Mouse (Mus musculus) neural tube, embryonic 11.5 days (tissue): Measurements from ENCODE around the gene Ggcx. TPM values are rescaled to one million over a fixed set of nuclear protein-coding genes. Genes with fewer than 3 reads are reported as not detected.

Experiments used
- ATAC-seq: fragments of 200-750 bp; cut with Nextera tagmentation; 2 replicates; pipeline ENCODE4 v1.8.0; 2017; ENCODE audit warnings: moderate number of reproducible peaks, mild to moderate bottlenecking, moderate TSS enrichment, moderate library complexity; ENCODE audit not compliant: insufficient read depth, low FRiP score, low TSS enrichment
- DNase-seq: peaks from one replicate; pipeline ENCODE4 v3.0.0-alpha.2; 2015; ENCODE audit warnings: low spot score
- H3K27ac ChIP-seq: fragments of 300-500 bp; sonication (generic); 2 replicates; pipeline ENCODE4 v1.5.1; 2014; ENCODE audit warnings: low read depth, mild to moderate bottlenecking, low read length
- H3K27me3 ChIP-seq: fragments of 300-500 bp; sonication (generic); 2 replicates; pipeline ENCODE4 v1.6.1; 2014; ENCODE audit warnings: mild to moderate bottlenecking, low read length, mixed read lengths; ENCODE audit not compliant: control insufficient read depth, insufficient read depth
- H3K36me3 ChIP-seq: fragments of 300-500 bp; sonication (generic); 2 replicates; pipeline ENCODE4 v1.6.1; 2014; ENCODE audit warnings: mild to moderate bottlenecking, low read length, moderate library complexity, mixed read lengths; ENCODE audit not compliant: control insufficient read depth, insufficient read depth
- H3K4me1 ChIP-seq: fragments of 300-500 bp; sonication (generic); 2 replicates; pipeline ENCODE4 v1.6.1; 2014; ENCODE audit warnings: low read length, mixed read lengths; ENCODE audit not compliant: control insufficient read depth, insufficient read depth
- H3K4me2 ChIP-seq: fragments of 300-500 bp; sonication (generic); 2 replicates; pipeline ENCODE4 v1.6.1; 2014; ENCODE audit warnings: low read depth, mild to moderate bottlenecking, moderate library complexity
- H3K4me3 ChIP-seq: fragments of 300-500 bp; sonication (generic); 2 replicates; pipeline ENCODE4 v1.5.1; 2014; ENCODE audit warnings: low read depth, low read length
- H3K9ac ChIP-seq: fragments of 300-500 bp; sonication (generic); 2 replicates; pipeline ENCODE4 v1.6.1; 2014; ENCODE audit warnings: mild to moderate bottlenecking, low read length
- H3K9me3 ChIP-seq: fragments of 300-500 bp; sonication (generic); 2 replicates; pipeline ENCODE4 v1.6.1; 2016; ENCODE audit warnings: low read length; ENCODE audit not compliant: control insufficient read depth
- WGBS: fragments of 180-500 bp; shearing (Covaris S2); extraction: QIAGEN DNeasy Blood & Tissue Kit; methylation state at CpG from one replicate; pipeline ENCODE4 v1.1.7; 2014; 5-methylcytosine and 5-hydroxymethylcytosine counted together
- polyA plus RNA-seq: library from polyadenylated mRNA; unstranded; fragments of >200 nt; fragmentation: Nextera tagmentation; extraction: Ambion mirVana; gene quantifications from 2 replicates; pipeline ENCODE4 v1.2.1, GENCODE M21; 2014

Gene Ggcx
- polyA plus RNA-seq, 1 experiment from 2014 or later, result 11.2 TPM

DNA sequence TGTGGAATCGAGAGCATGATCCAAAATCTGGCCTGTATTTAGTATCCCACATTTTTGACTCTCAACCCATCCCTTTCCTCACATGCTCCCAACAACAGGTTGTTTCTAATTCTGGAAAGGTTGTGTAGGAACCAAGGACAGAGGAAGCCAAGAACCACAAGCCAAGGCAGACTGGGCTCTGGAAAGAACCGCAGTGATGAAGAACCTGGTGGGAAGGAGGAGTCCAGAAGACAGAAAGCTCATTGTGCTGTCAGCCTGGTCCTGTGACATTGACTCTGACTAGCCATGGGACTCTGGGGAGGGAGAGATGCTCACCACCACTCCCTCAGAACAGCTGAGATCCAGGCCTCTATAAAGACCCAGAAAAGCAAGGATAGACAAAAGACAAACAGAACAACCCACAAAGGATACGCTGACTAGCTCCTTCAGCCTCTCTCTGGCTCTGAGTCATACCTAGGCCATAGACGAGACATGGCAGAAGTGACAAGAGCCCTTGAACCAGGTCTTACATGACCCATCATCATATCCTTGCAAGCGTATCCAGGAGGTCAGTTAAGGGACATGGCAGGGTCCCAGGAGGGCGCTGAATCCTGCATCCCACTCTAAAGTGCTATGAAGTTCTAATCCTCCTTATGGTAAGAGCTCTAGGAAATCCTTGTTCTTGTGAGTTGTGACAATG, 30.8 kb upstream of the Ggcx start:
- Histone ChIP-seq H3K36me3 (no peaks in the 10 kb centered on the region), H3K27ac (no peak overlapping the region), H3K27me3 (peaks cover 15% of the 10 kb centered on the region; the same call in 1 of the 2 replicates), H3K4me3 (no peak overlapping the region), H3K4me1 (peaks cover 4% of the 10 kb centered on the region; the same call in 1 of the 2 replicates), H3K9ac (no peak overlapping the region), H3K4me2 (no peak overlapping the region), H3K9me3 (no peaks in the 10 kb centered on the region)
- ATAC-seq (no peak), DNase-seq (no peak)
- WGBS, result 82% methylated on average over 6 of the region's 6 CpGs

DNA sequence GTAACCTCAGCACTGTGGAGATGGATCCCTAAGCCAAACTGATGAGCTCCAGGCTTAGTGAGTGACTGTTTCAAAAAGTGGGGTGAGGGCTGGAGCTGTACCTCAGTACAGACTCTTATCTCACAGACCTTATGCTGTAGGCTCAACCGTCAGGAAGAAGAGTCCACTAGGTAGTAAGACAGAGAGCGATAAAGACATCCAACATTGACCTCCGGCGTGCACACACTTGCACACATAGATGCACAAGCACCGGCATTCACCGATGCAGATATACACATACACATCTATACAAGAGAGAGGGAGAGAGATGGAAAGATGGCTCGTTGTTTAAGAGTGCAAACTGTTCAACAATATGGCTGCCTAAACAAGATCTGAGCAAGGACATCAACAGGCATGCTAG, 30.2 kb upstream of the Ggcx start:
- H3K9me3 ChIP-seq, result no peaks in the 10 kb centered on the region
- WGBS, result 96% methylated on average over 7 of the region's 7 CpGs
- no peak for ATAC-seq
- H3K4me2 ChIP-seq, result no peak overlapping the region
- no peak for DNase-seq
- H3K9ac ChIP-seq, result no peak overlapping the region
- H3K27ac ChIP-seq, result no peak overlapping the region
- no peak overlapping the region for H3K4me3 ChIP-seq
- no peaks in the 10 kb centered on the region for H3K36me3 ChIP-seq
- peaks cover 13% of the 10 kb centered on the region; the same call in 1 of the 2 replicates for H3K27me3 ChIP-seq
- H3K4me1 ChIP-seq, result peaks cover 4% of the 10 kb centered on the region; the same call in 1 of the 2 replicates

DNA sequence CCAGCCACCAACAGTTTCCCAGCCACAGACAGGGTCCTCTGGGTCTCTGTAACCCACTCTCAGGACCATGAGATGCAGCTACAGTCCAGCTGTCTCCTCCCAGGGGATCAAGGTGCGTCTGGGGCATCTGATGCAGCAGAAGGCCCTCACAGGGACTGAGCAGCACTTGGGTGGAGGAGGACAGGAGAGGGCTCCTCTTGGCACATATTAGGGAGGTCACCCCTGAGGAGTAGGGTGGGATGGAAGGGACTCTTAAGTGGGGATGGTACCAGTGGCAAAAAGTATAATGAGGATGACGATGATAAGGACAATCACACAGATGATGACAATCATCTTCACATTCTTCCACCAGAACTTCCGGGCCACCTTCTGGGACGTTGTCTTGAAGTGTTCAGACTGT, 28.9 kb upstream of the Ggcx start:
- H3K9ac ChIP-seq, result no peak overlapping the region
- peaks cover 9% of the 10 kb centered on the region; the same call in 1 of the 2 replicates for H3K27me3 ChIP-seq
- H3K4me3 ChIP-seq, result no peak overlapping the region
- H3K4me1 ChIP-seq, result peaks cover 8% of the 10 kb centered on the region; the same call in 1 of the 2 replicates
- WGBS, result 85% methylated on average over 4 of the region's 4 CpGs
- H3K36me3 ChIP-seq, result no peaks in the 10 kb centered on the region
- H3K9me3 ChIP-seq, result no peaks in the 10 kb centered on the region
- DNase-seq, result no peak
- H3K27ac ChIP-seq, result no peak overlapping the region
- ATAC-seq, result no peak
- H3K4me2 ChIP-seq, result no peak overlapping the region

DNA sequence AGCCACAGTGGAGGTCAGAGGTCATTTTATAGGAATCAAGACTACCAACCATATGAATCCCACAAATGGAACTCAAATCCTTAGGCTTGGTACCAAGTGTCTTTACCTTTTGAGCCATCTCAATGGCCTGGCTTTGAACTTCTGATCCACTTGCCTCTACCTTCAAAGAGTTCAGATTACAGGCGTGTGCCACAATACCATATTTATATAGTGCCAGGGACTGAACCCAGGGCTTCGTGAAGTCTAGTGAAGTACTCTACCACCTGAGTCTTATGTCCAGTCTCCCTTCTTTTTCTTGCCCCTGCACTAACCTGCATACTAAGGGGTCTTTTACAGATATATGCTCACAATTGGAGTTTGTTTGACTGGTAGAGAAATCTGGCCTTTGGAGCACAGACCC, 27.5 kb upstream of the Ggcx start:
- no peak overlapping the region for H3K4me3 ChIP-seq
- 89% methylated on average over 2 of the region's 2 CpGs for WGBS
- peaks cover 5% of the 10 kb centered on the region; the same call in 1 of the 2 replicates for H3K4me1 ChIP-seq
- no peak overlapping the region for H3K4me2 ChIP-seq
- DNase-seq (no peak), ATAC-seq (no peak)
- no peaks in the 10 kb centered on the region for H3K9me3 ChIP-seq
- H3K27ac ChIP-seq, result no peak overlapping the region
- H3K27me3 ChIP-seq, result 0 out of 2 replicates have a peak, but pooled peaks cover 5% of the 10 kb centered on the region
- no peak overlapping the region for H3K9ac ChIP-seq
- no peaks in the 10 kb centered on the region for H3K36me3 ChIP-seq

DNA sequence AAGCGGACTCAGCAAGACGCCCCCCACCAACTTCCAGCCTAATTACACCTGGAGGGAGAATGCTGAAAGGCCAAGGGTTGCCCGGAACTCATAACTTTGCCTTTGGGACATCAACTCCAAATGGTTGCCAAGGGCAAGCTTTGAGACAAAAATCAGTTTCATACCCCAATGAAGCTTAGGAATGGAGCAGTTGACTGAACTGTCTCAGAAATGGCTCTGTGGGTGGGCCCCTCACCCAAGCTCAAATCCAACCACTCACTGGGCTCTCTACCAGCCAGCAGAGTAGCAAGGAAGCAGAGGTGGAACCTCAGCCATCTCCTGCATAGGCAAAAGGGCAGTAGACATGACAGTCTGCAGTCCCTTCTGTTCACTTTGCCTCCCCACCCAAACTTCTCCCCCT, 26.3 kb upstream of the Ggcx start:
- ATAC-seq, result no peak

DNA sequence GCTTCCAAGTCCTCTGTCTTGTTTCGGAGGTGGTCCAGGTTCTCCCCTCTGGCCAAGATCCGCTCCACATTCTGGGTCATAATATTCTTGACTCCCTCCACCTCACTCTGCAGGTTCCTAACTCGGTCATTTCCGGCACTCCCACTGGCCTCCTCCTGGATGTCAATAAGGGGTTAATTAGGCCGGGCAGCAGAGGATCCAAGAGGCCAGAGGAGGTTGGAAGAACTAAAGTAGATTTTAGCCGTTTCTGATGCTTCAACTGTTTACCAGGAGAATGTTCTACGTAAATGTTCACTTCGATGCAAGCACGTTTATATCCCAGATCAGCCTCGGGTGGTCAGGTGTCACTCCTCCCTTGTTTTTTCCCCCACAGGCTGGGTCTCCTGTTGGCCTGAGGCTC, 25.8 kb upstream of the Ggcx start:
- Histone ChIP-seq H3K9me3 (no peaks in the 10 kb centered on the region), H3K4me1 (peaks cover 5% of the 10 kb centered on the region; the same call in 1 of the 2 replicates), H3K27ac (no peak overlapping the region), H3K4me3 (no peak overlapping the region), H3K4me2 (no peak overlapping the region), H3K27me3 (0 out of 2 replicates have a peak, but pooled peaks cover 5% of the 10 kb centered on the region), H3K9ac (no peak overlapping the region), H3K36me3 (no peaks in the 10 kb centered on the region)
- 67% methylated on average over 10 of the region's 10 CpGs for WGBS
- DNase-seq (no peak), ATAC-seq (no peak)

More for the DNA sequence above, 26.3 kb upstream of the Ggcx start:
- peaks cover 5% of the 10 kb centered on the region; the same call in 1 of the 2 replicates for H3K4me1 ChIP-seq
- no peaks in the 10 kb centered on the region for H3K9me3 ChIP-seq
- 79% methylated on average over 3 of the region's 3 CpGs for WGBS
- no peak overlapping the region for H3K9ac ChIP-seq
- no peak overlapping the region for H3K4me3 ChIP-seq
- H3K4me2 ChIP-seq, result no peak overlapping the region
- H3K27me3 ChIP-seq, result 0 out of 2 replicates have a peak, but pooled peaks cover 5% of the 10 kb centered on the region
- no peaks in the 10 kb centered on the region for H3K36me3 ChIP-seq
- no peak for DNase-seq
- no peak overlapping the region for H3K27ac ChIP-seq

DNA sequence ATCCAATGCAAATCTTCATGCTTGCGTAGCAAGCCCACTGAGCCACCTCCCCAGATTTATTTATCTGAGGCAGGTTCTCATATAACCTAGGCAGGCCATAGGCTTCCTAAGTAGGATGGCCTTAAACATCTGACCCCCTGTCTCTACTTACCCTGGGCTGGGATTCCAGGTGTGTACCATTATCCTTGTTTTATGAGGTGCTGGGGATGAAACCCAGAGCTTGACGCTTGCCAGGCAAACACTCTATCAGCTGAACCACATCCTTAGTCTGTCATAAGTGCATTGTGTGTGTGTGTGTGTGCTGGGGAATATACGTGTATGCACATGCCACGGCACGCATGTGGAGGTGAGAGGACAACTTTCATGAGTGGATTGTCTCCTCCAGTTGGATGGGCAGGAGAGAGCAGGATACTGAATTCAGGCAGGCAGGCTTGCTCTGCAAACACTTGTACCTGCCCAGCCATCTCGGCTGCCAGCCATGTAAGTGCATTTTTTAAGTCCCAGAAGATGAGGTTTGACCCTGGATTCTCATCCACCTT, 25.2 kb upstream of the Ggcx start:
- H3K27ac ChIP-seq, result no peak overlapping the region
- no peaks in the 10 kb centered on the region for H3K36me3 ChIP-seq
- H3K27me3 ChIP-seq, result 0 out of 2 replicates have a peak, but pooled peaks cover 5% of the 10 kb centered on the region
- peaks cover 5% of the 10 kb centered on the region; the same call in 1 of the 2 replicates for H3K4me1 ChIP-seq
- no peak overlapping the region for H3K9ac ChIP-seq
- H3K4me2 ChIP-seq, result no peak overlapping the region
- no peak for DNase-seq
- no peak for ATAC-seq
- WGBS, result 82% methylated on average over 6 of the region's 6 CpGs
- H3K9me3 ChIP-seq, result no peaks in the 10 kb centered on the region
- no peak overlapping the region for H3K4me3 ChIP-seq

DNA sequence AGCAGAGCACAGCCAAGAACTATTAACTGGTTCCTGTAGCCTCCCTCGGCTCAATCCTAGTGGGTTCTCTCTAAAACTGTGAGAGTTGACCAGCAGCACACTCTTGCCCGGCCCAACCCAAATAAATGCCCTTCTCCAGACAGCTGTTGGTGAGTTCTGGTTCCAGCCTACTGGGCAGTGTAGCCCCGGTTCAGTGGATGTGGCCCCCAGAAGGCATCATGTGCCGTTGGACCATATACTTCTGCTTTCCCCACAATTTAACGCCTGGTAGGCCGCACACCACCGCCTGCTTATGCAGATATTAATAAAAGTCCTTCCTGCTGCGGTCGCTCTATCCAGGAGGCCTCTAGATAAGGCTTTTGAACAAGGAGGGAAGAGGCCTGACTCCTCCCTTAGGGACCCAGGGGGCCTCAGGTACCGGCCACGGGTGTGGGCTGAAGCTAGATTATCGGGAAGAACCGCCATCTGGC, 24.6 kb upstream of the Ggcx start:
- peak overlapping the region; percentile 43 for H3K4me2 ChIP-seq
- 36% methylated on average over 13 of the region's 13 CpGs for WGBS
- no peak for ATAC-seq
- no peaks in the 10 kb centered on the region for H3K9me3 ChIP-seq
- H3K9ac ChIP-seq, result peak overlapping the region; percentile 56
- peaks cover 5% of the 10 kb centered on the region; the same call in 1 of the 2 replicates for H3K4me1 ChIP-seq
- DNase-seq, result no peak
- no peaks in the 10 kb centered on the region for H3K36me3 ChIP-seq
- 0 out of 2 replicates have a peak, but pooled peaks cover 5% of the 10 kb centered on the region for H3K27me3 ChIP-seq
- peak overlapping the region; percentile 39 for H3K4me3 ChIP-seq
- H3K27ac ChIP-seq, result 0 out of 2 replicates have a peak overlapping the region, but pooled peaks have one; percentile 3
